Mouse (Mus musculus) cerebellum, postnatal 14 days (tissue): ENCODE data around the gene Metap1d.

Source experiments
- DNase-seq, 2 experiments: peaks; one replicate each; pipeline ENCODE4 v3.0.0; 2021; ENCODE audit warnings: mixed read lengths in 2 of 2

The Metap1d gene

DNA sequence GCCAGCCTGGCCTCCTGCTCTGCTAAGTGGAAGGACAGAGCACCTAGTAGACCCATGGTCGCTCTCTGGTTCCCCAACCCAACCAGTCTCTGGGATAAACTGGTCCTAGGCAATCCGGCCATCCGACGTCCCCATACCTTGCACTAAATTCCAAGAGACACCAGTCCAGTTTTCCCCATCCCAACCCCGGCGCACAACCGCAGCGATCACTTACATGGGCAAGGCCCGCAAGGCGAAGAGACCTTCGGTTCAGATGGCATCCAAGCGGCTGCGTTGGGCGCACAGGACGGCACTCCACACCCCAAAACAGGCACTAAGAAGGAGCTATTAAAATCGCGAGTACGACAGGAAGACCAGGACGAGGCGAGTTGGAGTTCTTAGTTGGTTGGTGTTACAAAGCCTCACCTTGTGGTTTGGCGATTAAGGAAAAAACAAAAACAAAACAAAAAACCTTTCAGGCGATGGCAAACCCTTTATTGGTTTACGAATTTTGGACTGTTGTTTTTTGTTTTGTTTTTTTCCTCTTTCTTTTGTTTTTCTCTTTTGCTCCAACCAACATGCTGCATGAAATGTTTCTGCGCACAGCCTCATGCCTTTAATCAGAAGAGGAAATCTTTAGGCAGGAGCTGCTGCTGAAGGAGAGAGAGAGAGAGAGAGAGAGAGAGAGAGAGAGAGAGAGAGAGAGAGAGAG is 74.4 kb downstream of the Metap1d start:
- DNase-seq = peak in 1 of 2 experiments; percentile 42

DNA sequence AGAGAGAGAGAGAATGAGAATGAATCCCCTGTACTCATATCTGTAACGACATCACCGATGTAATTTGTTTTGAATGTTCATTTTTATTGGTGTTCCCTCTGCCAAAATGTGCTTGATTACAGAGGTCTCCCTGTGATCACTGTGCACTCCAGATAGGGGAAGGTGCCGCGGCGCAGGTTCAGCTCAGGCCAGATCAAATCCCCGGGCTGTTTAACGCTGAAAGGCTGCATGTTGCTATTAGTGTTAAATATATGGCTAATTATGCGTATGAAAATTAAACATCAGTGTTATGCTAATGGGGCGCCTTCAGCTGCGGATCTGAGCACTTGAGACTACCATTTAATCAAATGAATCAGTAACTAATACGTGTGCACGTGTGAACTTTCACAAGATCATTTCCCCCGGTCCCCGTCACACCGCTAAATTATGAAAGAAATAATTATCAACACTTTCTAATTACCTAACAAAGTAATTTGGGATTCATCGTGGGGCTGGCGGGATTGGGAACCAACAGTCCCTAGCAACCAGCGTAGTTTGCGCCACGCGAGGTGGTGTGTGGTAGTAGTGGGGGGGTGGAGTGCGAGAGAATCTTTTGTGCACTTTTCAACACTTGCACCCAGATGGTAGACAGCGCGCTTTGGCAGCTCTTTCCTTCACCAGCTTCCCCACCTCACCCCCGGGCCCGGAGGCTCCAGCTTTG is 75.1 kb downstream of the Metap1d start, which contains the start of gene Dlx1:
Dlx1 (plus strand) TSS at position 100 of the 700 bp plus-strand sequence.
- DNase-seq = peak; percentile 30 to 39

DNA sequence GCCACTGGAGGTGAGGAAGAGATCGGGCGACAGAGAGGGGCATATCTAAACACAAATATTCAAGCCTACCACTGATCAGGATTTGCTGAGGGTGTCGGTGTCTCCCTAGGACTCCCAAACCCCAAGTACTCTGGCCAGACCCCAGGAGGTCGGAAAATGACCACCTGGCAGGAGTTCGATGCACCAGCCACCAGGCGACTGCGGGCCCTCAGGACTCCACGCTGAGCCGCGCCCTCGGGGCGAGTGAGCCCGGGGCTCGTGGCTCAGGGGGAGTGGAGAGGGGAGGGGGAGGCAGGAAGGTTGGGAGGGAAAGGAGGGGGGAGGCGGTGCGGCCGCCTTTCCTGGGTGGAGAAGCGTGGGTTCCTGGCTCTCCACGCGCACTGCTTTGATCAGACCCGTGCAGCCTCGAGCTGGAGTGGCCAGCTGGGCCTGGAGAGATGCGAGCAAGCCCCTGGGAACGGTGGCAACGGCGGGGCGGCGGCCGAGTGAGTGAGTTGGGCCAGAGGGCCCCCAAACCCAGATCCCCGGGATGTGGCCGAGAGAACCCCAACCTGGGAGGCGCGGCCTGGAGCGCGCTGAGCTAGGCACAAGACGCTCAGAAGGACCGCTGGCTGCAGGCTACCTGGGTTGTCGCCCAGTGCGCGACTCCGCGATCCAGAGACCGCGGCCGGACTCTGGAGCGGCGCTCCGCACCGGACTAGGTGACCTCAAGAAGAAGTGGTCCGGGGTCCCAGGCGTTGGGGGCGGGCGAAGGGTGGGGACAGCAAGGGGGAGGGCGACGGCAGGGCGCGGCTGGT is 75.8 kb downstream of the Metap1d start:
- peak in 1 of 2 experiments; percentile 21 for DNase-seq

DNA sequence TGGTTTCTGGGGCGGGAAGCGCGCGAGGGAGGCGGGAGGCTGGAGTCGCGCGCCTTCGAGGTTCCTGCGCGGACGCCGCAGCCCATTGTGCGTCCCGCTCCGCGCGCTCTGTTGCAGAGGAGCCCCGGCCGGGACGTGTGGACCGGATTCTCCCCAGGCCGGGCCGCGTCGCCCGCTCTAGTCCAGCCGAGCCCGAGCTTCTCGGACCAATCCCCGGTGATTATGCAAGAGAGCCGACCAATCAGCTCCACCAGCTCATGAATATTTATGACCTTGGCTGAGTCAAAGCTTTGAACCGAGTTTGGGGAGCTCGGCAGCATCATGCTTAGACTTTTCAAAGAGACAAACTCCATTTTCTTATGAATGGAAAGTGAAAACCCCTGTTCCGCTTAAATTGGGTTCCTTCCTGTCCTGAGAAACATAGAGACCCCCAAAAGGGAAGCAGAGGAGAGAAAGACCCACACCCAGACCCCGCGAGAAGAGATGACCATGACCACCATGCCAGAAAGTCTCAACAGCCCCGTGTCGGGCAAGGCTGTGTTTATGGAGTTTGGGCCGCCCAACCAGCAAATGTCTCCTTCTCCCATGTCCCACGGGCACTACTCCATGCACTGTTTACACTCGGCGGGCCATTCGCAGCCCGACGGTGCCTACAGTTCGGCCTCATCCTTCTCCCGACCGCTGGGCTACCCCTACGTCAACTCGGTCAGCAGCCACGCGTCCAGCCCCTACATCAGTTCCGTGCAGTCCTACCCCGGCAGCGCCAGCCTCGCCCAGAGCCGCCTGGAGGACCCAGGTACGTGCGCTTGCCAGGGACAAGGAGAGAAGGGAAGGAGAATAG is 76.7 kb downstream of the Metap1d start:
- DNase-seq = peak; percentile 50

DNA sequence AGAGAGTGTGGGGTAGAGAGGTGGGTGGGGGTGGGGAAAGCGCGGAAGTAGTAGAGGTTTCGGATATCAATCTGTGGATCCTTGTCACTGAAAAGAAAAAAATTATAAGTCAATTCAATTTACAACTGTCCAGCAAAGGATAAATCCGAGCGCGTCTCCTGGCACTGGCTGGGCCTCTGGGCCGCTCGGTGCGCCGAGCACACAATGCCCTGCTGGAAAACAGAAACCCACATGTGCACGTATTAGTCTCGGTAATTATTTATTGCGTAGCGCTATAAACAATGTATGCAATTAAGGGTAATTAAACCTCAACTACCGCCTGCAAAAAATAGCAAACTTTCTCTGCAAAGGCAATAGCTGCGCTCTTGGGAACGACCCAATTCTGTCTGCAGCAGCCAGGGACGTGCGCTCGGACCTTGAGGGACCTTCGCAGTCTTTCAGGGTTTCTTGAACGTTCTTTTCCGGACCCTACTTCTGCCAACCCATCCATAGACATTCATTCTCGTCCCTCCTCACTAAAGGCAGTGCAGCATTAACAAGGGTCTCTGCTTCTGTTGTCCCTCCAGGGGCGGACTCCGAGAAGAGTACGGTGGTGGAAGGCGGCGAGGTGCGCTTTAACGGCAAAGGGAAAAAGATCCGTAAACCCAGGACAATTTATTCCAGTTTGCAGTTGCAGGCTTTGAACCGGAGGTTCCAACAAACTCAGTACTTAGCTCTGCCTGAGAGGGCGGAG is 77.5 kb downstream of the Metap1d start:
- DNase-seq = peak in 1 of 2 experiments; percentile 28

DNA sequence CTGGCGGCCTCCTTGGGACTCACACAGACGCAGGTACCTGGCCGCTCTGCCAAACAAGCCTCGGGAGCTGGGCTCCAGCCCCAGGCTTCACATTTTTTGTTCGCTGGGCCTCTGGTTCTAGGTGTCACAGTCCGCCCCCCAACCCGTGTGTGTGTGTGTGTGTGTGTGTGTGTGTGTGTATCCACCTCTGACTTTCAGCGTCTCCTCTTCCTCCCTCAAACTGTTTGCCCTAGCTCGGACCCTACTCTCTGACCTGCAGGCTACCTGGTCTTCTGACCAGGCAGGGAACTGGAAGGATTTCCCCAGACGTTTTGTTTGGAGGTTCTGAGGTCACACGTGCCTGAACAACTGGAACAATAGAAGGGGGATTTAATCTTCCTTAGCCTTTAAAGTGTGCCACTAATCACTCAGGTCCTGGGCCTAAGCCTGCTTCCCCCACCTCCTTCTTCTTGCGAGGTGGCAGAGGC is 78.1 kb downstream of the Metap1d start:
- no peak for DNase-seq

DNA sequence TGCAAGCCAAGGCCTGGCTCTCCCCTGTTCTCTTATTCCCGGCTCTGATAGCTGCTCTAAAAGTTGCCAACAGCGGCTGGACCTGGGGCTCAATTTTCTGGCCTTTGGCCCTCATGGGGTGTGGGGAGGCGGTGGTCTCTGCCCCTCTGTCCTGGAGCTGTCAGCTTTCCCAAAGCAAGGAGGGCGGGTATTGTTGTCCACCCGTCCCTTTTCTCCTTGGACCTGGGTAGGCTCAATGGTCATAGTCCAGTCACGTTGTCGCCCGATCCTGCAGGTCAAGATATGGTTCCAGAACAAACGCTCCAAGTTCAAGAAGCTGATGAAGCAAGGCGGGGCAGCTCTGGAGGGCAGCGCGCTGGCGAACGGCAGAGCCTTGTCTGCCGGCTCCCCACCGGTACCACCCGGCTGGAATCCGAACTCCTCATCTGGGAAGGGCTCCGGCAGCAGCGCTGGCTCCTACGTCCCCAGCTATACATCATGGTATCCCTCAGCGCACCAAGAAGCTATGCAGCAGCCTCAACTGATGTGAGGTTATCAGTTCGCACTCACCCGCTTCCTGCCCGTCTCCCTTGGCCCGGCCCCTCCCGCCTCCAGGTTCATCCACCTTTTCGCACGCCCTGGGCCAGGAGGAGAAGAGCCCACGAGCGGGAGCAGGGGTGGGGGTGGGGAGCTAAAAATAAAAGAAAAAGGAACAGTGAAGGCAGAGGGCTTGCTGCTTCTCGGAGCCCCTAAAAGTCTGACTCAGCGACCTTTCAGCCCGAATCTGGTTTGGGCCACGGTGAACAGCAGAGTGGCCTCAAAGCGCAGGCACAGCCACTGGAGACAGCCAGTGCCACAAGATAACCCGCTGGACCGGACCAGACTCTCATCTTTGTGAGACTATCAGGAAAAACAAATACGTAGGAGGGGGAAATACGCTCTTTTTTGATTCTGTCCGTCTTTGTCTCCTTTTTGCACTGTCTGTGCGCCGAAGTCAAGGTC is 79.2 kb downstream of the Metap1d start:
- DNase-seq = peak in 1 of 2 experiments; percentile 21

DNA sequence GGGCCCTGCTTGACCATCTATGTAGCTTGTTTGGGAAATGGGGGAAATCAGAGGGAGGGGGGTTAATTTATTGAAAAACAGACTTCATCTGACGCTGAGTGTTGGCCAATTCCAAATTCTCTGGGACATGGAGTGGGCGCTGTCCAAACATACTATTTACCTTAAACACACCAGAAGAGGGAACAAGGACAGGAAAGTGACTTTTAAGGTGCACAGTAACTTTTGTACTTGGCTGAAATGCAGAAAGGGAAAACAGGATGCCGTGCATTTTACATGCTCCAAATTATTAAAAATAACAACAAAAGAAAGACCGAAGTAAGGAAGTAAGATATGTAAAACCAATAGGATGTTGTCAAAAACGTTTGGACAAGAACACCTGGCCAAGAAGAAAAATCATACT is 80.0 kb downstream of the Metap1d start:
- DNase-seq = no peak

DNA sequence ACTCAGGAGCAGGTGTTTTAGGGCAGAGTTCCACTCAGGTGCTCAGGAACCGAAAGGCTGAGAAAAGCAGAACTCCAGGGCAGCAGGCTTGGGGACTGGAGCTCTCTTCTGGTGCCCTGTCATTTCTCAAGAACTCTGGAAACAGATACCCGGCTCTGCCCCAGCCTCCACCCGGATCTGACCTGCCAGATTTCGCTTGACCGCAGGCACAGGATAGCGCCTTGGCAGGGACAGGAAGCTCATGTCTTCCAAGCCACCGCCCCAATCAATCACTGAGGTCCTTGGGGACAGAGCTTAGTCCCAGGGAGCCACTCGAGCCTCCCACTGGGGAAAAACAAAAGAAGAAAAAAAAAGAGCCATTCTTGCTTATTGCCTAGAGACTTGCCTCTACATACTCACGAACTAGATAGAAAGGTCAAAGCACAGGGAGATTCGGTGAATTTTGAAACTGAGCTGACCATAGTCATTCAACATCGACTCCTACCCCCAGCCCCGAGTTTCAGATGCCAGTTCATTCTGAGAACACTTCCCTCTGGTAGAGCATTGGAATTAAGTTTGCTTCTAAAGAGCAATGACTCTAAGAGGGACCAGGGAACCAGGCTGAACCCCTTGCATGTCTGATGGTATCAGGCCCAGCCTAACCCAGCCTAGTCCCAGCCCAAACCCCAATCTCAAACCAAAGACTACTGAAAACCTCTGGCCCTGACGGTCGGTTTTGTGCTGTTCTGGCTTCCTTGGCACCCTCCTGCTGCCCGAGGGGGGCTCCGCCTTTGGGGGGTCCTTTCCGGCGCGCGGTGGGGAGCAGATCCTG is 81.4 kb downstream of the Metap1d start:
- peak in 1 of 2 experiments; percentile 19 for DNase-seq

DNA sequence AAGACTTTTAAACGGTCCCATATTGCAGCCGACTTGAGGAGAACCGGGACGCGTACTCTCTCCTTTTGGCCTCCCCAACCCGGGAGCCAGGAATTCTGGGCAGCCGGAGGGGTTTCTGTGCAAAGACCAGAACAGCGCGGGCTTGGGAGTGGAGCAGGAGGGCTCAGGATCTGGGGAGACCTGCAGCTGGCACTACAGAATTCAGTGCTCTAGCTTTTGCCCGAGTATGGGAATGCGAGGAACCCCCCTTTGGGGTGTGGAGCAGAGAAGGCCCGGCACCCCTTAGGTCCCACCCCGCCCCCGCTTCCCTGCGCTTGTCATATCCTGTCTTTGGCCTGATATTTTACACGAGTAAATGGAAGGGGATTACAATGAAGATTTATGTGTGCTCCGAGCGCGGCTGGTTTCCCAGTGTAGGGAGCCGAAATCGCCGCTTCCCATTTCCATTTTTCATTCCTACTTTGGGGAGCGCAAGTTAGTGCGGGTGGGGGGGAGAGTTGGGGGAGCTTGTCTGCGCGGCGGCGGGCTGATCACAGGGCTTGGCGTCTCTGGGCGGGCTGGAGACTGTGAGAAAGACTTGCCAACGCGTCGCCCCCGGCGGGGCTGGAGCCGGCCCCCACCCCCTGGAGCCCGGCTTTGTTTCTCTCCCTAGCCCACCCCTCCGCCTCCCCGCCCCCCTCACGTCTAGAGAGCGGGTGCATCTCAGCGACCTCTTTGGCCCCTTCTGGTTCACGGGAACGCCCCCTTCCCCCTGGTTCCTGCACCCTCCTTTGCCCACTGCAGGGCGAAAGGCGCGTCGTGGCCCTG is 87.7 kb downstream of the Metap1d start:
- peak in 1 of 2 experiments; percentile 10 for DNase-seq

DNA sequence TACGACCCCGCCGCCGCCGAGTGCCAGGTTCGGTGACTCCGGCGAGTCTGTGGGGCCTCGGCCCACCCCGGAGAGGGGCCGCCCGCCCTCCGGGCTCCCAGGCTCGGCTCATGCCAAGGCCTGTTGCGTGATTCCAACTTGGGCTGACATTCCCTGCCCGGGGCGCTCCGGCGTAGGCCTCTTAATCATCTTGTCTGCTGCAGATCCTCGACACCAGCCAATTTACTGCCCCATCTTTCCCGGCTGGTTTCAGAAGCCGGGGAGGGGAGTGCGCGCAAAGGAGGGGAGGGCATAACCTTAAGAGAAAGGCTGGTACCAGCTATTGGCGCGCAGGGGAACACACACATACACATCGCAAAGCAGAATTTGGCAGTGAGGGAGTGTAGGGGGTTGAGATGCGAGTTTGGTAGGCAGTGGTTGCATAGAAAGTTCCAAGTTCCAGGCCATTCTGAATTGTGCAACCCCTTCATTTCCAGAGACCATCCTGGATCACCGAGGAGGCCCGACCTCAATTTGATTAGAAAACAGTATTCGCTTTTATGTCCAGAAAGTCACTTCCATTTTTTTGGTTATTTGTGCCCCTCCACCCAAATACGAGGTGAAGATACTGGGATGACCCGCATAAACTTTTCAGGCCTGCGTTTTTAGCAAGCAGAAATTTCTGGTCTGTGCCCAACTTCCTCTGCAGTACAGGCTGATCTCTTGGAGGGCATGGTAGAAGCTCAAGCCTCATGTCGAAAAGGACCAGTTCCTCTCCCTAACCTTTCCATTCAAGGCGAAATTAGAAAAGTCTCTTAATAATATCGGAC is 88.5 kb downstream of the Metap1d start:
- DNase-seq = peak in 1 of 2 experiments; percentile 15

DNA sequence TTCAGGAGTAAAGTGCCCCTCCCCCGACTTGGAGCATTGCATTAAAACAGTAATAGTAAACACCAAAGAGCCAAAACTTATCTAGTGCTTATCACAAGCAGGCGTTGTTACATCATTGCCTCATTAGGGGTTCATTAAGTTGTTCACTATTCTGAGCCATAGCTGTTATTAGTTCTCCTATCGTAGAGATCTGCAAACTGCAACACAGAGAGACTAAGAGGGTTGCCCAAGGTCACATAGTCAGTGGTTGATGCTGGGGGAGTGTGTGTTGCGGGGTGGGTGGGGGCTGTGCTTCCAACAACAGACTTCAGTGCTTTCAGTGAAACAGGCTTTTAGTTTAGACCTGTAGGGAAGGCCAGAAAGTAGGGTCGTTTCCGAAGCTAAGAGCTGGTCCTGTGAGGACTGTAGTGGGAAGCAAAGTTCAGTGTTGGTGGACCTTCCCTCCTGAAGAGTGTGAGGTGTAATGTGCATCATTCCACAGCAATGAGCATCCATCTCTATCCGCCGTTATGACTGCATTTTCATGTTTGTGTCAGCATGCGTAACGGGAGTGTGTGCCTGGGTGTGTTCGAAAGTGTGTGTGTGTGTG is 89.2 kb downstream of the Metap1d start:
- peak in 1 of 2 experiments; percentile 11 for DNase-seq

DNA sequence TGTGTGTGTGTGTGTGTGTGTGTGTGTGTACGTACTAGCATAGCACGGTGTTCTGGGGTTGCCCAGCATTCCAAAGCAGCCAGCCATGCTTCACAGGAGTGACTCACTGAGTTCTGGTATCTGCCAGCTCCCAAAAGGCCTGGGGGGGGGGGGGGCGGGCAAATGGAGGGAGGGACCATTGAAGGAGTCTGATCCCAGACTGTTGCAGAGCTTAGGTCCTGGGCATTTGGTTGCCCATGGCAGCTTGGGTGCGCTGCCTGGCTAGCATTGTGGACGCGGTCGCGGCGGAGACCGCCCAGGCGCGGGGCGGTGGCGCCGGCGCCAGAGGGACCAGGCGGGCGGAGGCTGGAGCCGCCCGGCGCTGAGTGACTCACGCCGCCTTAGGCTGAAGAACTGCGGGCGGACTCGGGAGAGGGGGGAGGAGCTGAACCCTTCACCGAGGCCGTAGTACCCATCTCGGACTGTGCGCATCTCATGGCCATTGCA is 89.8 kb downstream of the Metap1d start:
- DNase-seq = no peak

DNA sequence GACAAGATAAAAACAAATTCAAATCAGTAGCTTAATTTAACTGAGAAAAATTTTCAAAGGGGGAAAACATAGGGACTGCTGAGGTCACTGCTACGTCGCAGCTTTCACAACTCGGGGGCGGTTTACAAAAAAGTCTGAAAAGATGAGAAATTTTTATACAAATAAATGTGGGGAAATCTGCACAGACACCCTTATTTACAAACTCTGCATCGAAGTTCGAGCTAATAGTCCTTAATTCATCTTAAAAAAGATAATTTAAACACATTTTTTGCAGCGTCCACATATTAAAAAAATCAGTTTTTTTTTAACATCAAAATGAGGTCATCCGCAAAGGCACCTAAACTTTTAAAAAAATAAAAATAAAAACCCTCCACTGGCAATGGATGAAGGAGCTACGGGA is 90.5 kb downstream of the Metap1d start:
- peak in 1 of 2 experiments; percentile 15 for DNase-seq

DNA sequence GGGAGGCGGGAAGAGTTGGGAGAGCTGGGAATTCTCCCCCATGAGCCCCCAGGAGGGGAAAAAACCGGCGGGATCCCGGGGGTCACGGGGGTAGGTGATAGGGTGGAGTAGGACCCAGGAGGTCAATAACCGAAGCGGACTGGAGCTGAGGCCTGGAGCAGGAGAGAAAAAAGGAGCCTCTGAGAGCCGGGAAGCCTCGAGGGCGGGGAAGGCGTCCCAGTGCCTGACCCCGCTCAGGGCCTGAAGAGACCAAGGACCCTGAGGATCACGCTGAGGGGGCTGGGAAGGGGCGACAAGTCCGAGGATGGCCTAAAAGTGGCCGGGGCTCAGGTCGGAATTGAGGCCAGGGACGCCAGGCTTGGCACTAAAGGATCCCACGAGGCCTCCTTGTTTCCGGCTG is 90.9 kb downstream of the Metap1d start:
- DNase-seq = no peak

DNA sequence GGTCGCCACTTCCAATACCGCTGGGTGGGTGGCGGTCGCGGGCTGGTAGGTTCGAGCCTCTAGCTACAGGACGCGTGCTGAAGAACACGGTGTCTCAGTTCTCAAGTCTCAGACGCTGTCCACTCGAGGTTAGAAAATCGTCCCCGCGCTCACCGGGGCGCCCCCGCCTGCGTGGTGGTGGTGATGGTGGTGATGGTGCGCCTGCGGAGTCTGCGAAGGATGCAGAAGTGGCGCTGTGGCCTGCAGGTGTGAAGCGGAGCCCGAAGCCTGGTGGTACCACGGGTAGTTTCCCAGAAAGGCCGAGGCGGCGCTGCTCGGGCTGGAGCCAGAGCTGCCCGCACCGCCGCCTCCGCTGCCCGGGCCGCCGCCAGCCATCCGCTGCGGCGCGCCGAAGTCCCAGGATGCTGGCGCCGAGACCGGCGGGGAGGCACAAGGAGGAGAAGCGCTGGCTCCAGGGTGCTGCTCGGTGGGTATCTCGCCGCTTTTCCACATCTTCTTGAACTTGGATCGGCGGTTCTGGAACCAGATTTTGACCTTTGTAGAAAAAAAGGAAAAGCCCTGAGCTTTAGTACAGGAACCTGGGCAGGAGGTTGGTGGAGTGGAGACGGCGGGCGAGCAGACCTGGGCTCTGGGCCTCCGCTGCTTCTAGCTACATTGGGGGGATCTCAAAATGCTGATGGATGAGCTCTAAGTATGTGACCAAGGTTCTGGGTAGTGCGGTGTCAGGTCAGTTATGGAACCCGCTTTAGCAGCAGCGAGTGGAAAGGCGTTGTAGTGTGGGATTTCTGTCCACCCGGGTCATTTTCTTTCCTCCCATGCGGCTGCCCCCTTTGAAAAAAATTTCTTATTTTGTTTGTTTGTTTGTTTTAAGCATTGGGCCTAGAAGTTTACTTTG is 91.6 kb downstream of the Metap1d start:
- DNase-seq = peak in 1 of 2 experiments; percentile 35
